Mouse (Mus musculus) lung, postnatal 0 days (tissue): ENCODE data around the gene Apoa5. TPM values are rescaled to one million over a fixed set of nuclear protein-coding genes. Genes with fewer than 3 reads are reported as not detected.

Experiments used
- ATAC-seq: fragments of 200-750 bp; cut with Nextera tagmentation; 2 replicates; pipeline ENCODE4 v1.8.0; 2017; ENCODE audit warnings: moderate library complexity
- DNase-seq: peaks from one replicate; pipeline ENCODE4 v3.0.0-alpha.2; 2016; ENCODE audit warnings: low spot score
- H3K27ac ChIP-seq: fragments of 300-500 bp; sonication (generic); 2 replicates; pipeline ENCODE4 v1.5.1; 2014; ENCODE audit warnings: antibody characterized with exemption, mild to moderate bottlenecking, low read length, mixed read lengths
- H3K27me3 ChIP-seq: fragments of 300-500 bp; sonication (generic); replicated peaks from 2 replicates; pipeline ENCODE4 v1.6.1; 2014; ENCODE audit warnings: low read length, mixed read lengths; ENCODE audit not compliant: insufficient read depth
- H3K36me3 ChIP-seq: fragments of 300-500 bp; sonication (generic); 2 replicates; pipeline ENCODE4 v1.6.1; 2014; ENCODE audit warnings: low read length, mixed read lengths; ENCODE audit not compliant: insufficient read depth
- H3K4me1 ChIP-seq: fragments of 300-500 bp; sonication (generic); 2 replicates; pipeline ENCODE4 v1.6.1; 2014; ENCODE audit warnings: antibody characterized with exemption, low read depth, low read length, mixed read lengths; ENCODE audit not compliant: insufficient read depth
- H3K4me2 ChIP-seq: fragments of 300-500 bp; sonication (generic); replicated peaks from 2 replicates; pipeline ENCODE4 v1.6.1; 2014; ENCODE audit warnings: low read depth, mild to moderate bottlenecking, low read length, moderate library complexity, mixed read lengths
- H3K4me3 ChIP-seq: fragments of 300-500 bp; sonication (generic); 2 replicates; pipeline ENCODE4 v1.5.1; 2014; ENCODE audit warnings: low read depth, low read length
- H3K9ac ChIP-seq: fragments of 300-500 bp; sonication (generic); replicated peaks from 2 replicates; pipeline ENCODE4 v1.6.1; 2014; ENCODE audit warnings: low read depth, mild to moderate bottlenecking
- H3K9me3 ChIP-seq: fragments of 300-500 bp; sonication (generic); 2 replicates; pipeline ENCODE4 v1.6.1; 2016; ENCODE audit warnings: low read length, mixed read lengths
- CTCF ChIP-seq: IDR thresholded peaks from 2 replicates; pipeline ENCODE4 v1.5.1; 2016; ENCODE audit warnings: antibody characterized with exemption, mild to moderate bottlenecking
- EP300 ChIP-seq: IDR thresholded peaks from 2 replicates; pipeline ENCODE4 v1.6.1; 2016; ENCODE audit warnings: antibody characterized with exemption, mild to moderate bottlenecking, control low read depth
- WGBS: fragments of 180-500 bp; shearing (Covaris S2); extraction: QIAGEN DNeasy Blood & Tissue Kit; methylation state at CpG from one replicate; pipeline ENCODE4 v1.1.7; 2014; 5-methylcytosine and 5-hydroxymethylcytosine counted together
- polyA plus RNA-seq: library from polyadenylated mRNA; unstranded; fragments of >200 nt; fragmentation: Nextera tagmentation; extraction: Ambion mirVana; gene quantifications from 2 replicates; pipeline ENCODE4 v1.2.1, GENCODE M21; 2015

Gene Apoa5
- polyA plus RNA-seq, 1 experiment from 2014 or later: 0.06 TPM

DNA sequence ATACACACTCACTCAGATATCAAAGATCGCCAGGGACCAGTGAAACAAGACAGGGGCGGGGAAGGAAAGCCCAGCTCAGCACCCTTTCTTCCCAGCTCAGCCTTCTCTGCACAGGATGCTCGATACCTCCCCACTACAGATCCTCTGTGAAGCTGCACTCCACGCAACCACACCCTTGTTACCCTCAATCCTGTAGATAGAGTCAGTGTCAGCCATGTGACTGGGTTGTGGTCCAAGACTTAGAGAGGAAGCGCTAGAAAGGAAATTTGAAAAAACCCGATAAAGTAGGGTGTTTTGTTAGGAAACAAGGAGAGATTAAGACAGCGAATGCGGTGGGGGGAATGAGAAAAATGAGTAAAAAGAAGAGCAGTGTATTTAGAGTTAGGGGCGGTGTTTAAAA, 3.6 kb downstream of the Apoa5 start:
- no peaks in the 10 kb centered on the region for H3K9me3 ChIP-seq
- WGBS: 76% methylated on average over 9 of the region's 9 CpGs
- TF ChIP-seq CTCF (no peak), EP300 (no peak)
- peaks cover 5% of the 10 kb centered on the region for H3K4me1 ChIP-seq
- no peak overlapping the region for H3K4me3 ChIP-seq
- no peak overlapping the region for H3K4me2 ChIP-seq
- H3K36me3 ChIP-seq: no peaks in the 10 kb centered on the region
- DNase-seq: no peak
- H3K9ac ChIP-seq: no peak overlapping the region
- H3K27ac ChIP-seq: no peak overlapping the region
- no peak for ATAC-seq
- H3K27me3 ChIP-seq: peaks cover 3% of the 10 kb centered on the region; the same call in 1 of the 2 replicates

DNA sequence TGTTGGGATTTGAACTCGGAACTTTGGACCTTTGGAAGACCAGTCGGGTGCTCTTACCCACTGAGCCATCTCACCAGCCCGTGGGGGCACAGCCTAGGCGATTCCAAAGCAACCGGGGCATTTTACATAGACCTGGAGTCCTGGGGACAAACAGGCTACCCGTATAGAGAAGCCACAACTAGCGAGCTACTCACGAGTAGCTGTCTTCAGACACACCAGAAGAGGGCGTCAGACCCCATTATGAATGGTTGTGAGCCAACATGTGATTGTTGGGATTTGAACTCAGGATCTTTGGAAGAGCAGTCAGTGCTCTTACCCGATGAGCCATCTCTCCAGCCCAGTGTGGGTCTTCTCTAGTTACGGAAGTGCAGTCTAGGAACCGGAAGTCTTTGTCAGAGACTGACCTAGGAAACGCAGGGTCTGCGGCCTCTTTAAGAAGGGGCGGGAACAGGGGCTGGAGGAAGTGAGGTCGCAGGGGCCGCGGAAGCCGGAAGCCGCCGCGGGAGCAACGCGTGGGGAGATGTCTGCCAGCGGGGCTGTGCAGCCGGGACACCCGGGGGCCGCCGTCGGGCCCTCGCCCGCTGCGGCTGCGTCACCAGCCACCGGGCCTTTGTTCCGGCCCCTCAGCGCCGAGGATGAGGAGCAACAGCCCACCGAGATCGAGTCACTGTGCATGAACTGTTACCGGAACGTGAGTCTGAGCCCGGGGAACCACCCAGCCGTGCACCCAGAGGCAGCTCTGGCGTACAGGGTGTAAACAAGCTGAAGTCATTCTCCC, 4.4 kb downstream of the Apoa5 start, which contains the start of gene Zpr1:
TSS of gene Zpr1 (plus strand) at position 388 of the 778 bp plus-strand sequence.
- Histone ChIP-seq H3K4me2 (peak within 1 kb of the TSS; percentile 76), H3K36me3 (peaks cover 6% of the 10 kb centered on the region; the same call in 1 of the 2 replicates), H3K9me3 (no peaks in the 10 kb centered on the region), H3K4me1 (peaks cover 5% of the 10 kb centered on the region), H3K27ac (peak within 1 kb of the TSS; percentile 79), H3K9ac (peak within 1 kb of the TSS; percentile 62), H3K4me3 (peak within 1 kb of the TSS; percentile 82), H3K27me3 (peaks cover 3% of the 10 kb centered on the region; the same call in 1 of the 2 replicates)
- DNase-seq: peak; percentile 97
- 8% methylated on average over 44 of the region's 45 CpGs for WGBS
- ATAC-seq: peak; percentile 99
- TF ChIP-seq EP300 (peak; percentile 23; the same call in 1 of the 2 replicates), CTCF (peak; percentile 58)

DNA sequence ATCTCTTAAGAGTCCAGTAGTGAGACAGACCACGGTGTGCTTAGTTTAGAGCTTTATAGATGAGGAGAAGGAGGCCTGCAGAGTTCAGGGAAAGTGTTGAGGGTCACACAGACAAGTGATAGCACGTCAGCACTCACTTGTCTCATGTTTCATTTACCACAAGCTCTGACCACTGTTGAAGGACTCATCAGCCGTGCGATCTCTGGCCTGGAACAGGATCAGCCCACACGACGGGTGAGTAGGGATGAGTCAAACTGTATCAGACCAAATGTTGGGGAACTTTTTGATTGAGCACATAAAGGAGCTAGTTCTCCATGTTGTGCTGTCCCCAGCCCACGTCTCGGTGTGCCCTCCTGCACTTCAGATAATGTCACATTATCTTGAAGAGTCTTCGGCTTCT, 6.1 kb downstream of the Apoa5 start:
- Histone ChIP-seq H3K27ac (no peak overlapping the region), H3K27me3 (no peaks in the 10 kb centered on the region; the same call in 1 of the 2 replicates), H3K4me3 (no peak overlapping the region), H3K9ac (no peak overlapping the region), H3K4me2 (no peak overlapping the region), H3K9me3 (no peaks in the 10 kb centered on the region), H3K36me3 (peaks cover 11% of the 10 kb centered on the region; the same call in 1 of the 2 replicates), H3K4me1 (peaks cover 5% of the 10 kb centered on the region)
- TF ChIP-seq CTCF: no peak
- TF ChIP-seq EP300: no peak
- 76% methylated on average over 9 of the region's 9 CpGs for WGBS
- DNase-seq (no peak), ATAC-seq (no peak)

DNA sequence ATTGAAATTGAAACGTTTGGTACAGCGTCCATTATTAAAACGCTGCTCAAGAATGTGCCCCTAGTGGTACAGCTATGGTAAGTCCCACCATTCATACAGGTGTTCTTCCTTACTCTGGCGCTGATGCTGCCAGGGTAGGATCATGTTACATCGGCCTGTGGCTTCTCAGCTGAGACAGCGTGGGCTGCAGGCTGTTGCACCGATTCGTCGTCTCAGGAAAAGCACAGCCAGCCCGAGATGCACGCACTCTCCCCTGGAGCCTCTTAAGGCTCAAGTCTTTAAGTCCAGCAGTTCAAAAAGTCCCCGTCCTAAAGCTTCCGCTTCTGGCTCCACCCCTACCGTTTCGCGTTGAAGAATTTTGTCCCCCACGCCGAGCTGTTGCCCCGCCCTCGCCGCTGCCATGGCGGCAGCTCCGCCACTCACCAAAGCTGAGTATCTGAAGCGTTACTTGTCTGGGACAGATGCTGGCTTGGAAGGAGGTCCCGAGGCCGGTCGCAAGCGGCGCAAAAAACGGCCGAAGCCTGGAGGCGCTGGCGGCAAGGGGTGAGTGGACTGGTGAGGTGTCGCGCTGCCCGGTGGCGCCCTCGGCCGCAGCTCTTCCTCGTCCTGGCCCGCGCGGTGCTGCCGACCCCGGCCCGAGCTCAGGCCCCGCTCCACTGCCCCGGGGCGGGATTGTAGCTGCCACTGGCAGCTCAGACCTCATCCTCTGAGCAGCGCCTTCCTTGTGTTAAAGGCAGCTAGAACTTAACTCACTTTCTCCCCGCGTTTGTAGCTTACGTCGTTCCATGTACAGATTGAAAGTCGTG, 14.4 kb downstream of the Apoa5 start, which contains the start of gene Bud13:
TSS of gene Bud13 (plus strand) at position 378 of the 806 bp plus-strand sequence.
- Histone ChIP-seq H3K36me3 (peaks cover 26% of the 10 kb centered on the region), H3K9me3 (no peaks in the 10 kb centered on the region), H3K4me1 (peaks cover 5% of the 10 kb centered on the region; the same call in 1 of the 2 replicates), H3K27ac (peak within 1 kb of the TSS; percentile 61), H3K4me2 (peak within 1 kb of the TSS; percentile 76), H3K9ac (peak within 1 kb of the TSS; percentile 87), H3K4me3 (peak within 1 kb of the TSS; percentile 80), H3K27me3 (no peaks in the 10 kb centered on the region)
- WGBS: under 1% methylated on average over 53 of the region's 55 CpGs
- ATAC-seq (peak; percentile 96), DNase-seq (peak; percentile 95)
- TF ChIP-seq CTCF (peak; percentile 73), EP300 (no peak; the same call in 1 of the 2 replicates)

DNA sequence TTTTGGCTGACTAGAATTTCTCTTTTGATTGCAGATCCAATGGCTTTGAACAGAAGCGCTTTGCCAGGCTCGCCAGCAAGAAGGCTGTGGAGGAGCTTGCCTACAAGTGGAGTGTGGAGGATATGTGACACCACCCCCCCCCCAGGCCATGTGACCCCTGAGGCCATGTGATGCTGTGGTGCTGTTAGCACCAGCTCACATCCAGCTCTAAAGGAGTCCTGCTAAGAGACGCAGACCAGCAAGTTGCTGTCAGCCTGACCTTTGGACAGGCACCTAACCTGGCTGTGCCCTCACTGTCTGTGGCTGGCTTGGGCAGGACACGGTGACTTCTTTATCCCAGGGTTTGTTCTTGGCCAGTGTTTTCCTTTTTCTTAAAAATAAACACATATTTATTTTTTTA, 29.9 kb downstream of the Apoa5 start:
- Histone ChIP-seq H3K4me1 (no peaks in the 10 kb centered on the region), H3K9ac (no peak overlapping the region), H3K36me3 (peaks cover 22% of the 10 kb centered on the region), H3K27me3 (no peaks in the 10 kb centered on the region), H3K27ac (no peak overlapping the region), H3K9me3 (no peaks in the 10 kb centered on the region), H3K4me3 (no peak overlapping the region), H3K4me2 (no peak overlapping the region)
- no peak for ATAC-seq
- WGBS: 71% methylated on average over 4 of the region's 4 CpGs
- TF ChIP-seq EP300 (no peak), CTCF (no peak)
- DNase-seq: no peak

DNA sequence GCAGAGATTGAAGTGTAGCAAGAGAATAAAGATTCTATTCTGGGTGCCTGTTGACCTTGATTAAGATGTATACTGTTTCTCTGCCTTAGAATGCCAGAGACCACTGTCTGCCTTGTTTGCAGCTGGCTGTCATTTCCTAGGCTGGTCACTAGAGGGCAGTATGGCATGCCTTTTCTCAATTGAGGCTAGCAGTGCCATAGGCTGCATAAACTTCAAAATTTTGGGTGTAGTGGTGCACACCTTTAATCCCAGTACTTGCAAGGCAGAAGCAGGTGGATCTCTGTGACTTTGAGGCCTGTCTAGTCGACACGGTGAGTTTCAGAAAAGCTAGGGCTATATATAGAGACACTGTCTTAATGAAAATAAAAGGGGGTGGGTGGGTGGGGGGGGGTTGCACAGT, 33.7 kb downstream of the Apoa5 start:
- Histone ChIP-seq H3K4me1 (no peaks in the 10 kb centered on the region), H3K9ac (no peak overlapping the region), H3K4me2 (no peak overlapping the region), H3K27me3 (no peaks in the 10 kb centered on the region), H3K36me3 (0 out of 2 replicates have a peak, but pooled peaks cover 5% of the 10 kb centered on the region), H3K9me3 (no peaks in the 10 kb centered on the region), H3K27ac (no peak overlapping the region), H3K4me3 (no peak overlapping the region)
- ATAC-seq (no peak), DNase-seq (peak; percentile 50)
- WGBS: 0% methylated on average over 2 of the region's 2 CpGs
- TF ChIP-seq EP300 (no peak), CTCF (peak; percentile 90)
